Mouse (Mus musculus): ENCODE measurements around the gene Cenph. TPM values are rescaled to one million over a fixed set of nuclear protein-coding genes. Genes with fewer than 3 reads are reported as not detected.
A peak's percentile ranks its signal among the peaks of the same experiment; 100 is the strongest.
"Not testable (repeated sequence)": the region's sequence is repeated elsewhere in the genome, so short reads cannot be mapped to it uniquely, and the experiment has no call there.

The Cenph gene
- total RNA-seq, 2 experiments from 2014 or later = 0.57 TPM; not detected in 1

GRCm38 (mm10) chr13:100746090-100746489 is 29.6 kb downstream of the Cenph start:
- DNase-seq = peak; percentile 28

- peak; percentile 89 to 90 for DNase-seq
Measured at GRCm38 (mm10) chr13:100744036-100744744, 31.5 kb downstream of the Cenph start, which contains the start of gene Mrps36. TSS of gene Mrps36 (minus strand) at chr13:100744659.

GRCm38 (mm10) chr13:100743346-100744035 is 32.2 kb downstream of the Cenph start:
- no peak for DNase-seq

GRCm38 (mm10) chr13:100742831-100743230 is 32.9 kb downstream of the Cenph start:
- DNase-seq = no peak

- no peak for DNase-seq
Measured at GRCm38 (mm10) chr13:100732756-100733155, 42.9 kb downstream of the Cenph start.

GRCm38 (mm10) chr13:100731462-100732046 is 44.1 kb downstream of the Cenph start:
- DNase-seq = not testable (repeated sequence)

GRCm38 (mm10) chr13:100730861-100731176 is 44.9 kb downstream of the Cenph start, which contains the start of gene Cdk7:
TSS of gene Cdk7 (minus strand) at chr13:100730939.
- DNase-seq = peak; percentile 91 to 93

GRCm38 (mm10) chr13:100730153-100730860 is 45.4 kb downstream of the Cenph start:
- no peak for DNase-seq

GRCm38 (mm10) chr13:100728530-100728929 is 47.2 kb downstream of the Cenph start:
- DNase-seq = not testable (repeated sequence)

GRCm38 (mm10) chr13:100728086-100728485 is 47.6 kb downstream of the Cenph start:
- no peak for DNase-seq

- no peak for DNase-seq
Measured at GRCm38 (mm10) chr13:100725194-100725593, 50.5 kb downstream of the Cenph start.

GRCm38 (mm10) chr13:100724051-100724754 is 51.5 kb downstream of the Cenph start:
- DNase-seq = no peak

GRCm38 (mm10) chr13:100721656-100722055 is 54.0 kb downstream of the Cenph start:
- DNase-seq = no peak

GRCm38 (mm10) chr13:100715467-100715866 is 60.2 kb downstream of the Cenph start:
- DNase-seq = no peak

Other genes with a start within 250 kb of the Cenph start
- 10 to 100 TPM; 13.1 to 13.4 TPM for gene Ocln, start 223.2 kb downstream of the Cenph start, total RNA-seq (2021)
- gene Marveld2, start 158.9 kb downstream of the Cenph start, total RNA-seq (2021) = 1 to 10 TPM; 1.0 to 1.2 TPM
- gene Ak6, start 124.9 kb downstream of the Cenph start, total RNA-seq (2021) = 10 to 100 TPM; 84.9 to 86.4 TPM
- gene Rad17, start 124.8 kb downstream of the Cenph start, total RNA-seq (2021) = 10 to 100 TPM; 14.9 to 17.1 TPM
- 10 to 100 TPM; 23.1 to 23.9 TPM for gene Taf9, start 124.3 kb downstream of the Cenph start, total RNA-seq (2021)
- under 1 TPM; 0.15 to 0.17 TPM for gene Ccdc125, start 106.2 kb downstream of the Cenph start, total RNA-seq (2021)
- gene Cdk7, start 45.0 kb downstream of the Cenph start, total RNA-seq (2021) = 10 to 100 TPM; 38.5 to 39.5 TPM
- 10 to 100 TPM; 54.1 to 54.4 TPM for gene Mrps36, start 31.2 kb downstream of the Cenph start, total RNA-seq (2021)
- gene Ccnb1, start 10.7 kb upstream of the Cenph start, total RNA-seq (2021) = 1 to 10 TPM; 1.1 to 1.2 TPM
- 10 to 100 TPM; 39.9 to 40.7 TPM for gene Slc30a5, start 57.5 kb upstream of the Cenph start, total RNA-seq (2021)